Mouse (Mus musculus) kidney, adult 11 months (tissue): ENCODE data around the gene Minos1.
A peak's percentile ranks its signal among the peaks of the same experiment; 100 is the strongest.

ENCODE experiments used
- DNase-seq: peaks from one replicate; pipeline ENCODE4 v3.0.0; 2022

The Minos1 gene

DNA sequence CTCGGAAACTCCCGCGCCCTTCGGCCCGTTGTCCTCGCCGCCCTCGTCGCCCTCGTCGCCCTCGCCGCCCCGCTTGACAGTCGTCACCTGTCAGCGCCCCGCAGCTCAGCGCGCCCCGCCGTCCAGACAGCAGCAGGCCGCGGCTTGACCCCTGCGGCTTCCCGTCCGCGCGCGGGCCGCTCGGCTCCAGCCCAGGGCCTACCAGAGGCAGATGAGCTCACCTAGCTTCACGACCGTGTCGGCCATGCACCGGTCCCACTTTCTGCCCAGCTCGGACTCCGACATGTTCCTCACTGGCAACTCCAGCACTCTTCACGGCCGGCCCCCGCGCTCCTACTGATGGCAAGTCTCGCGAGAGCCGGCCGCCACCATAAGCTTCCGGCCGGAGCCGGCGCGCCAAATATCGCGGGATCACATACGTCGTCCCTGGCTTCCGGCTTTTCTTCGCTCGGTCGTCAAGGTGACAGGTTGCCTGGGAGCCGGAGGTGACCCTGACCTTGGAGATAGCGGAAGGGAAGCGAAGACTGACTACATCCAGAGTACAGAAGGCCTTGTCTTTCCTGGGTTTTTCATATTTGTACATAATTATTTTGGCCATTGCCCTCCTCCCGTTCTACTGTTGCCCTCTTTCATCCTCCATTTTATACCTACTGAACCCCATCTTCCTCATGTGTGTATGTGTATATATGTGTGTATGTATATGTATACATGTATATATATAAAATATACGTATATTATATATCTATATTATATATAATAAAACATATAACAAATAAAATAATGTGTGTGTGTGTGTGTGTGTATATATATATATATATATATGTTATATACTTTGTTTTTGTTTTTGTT lies at the start of gene Minos1:
Minos1 (minus strand) TSS at position 413 of the 849 bp plus-strand sequence.
- DNase-seq = peak; percentile 98

DNA sequence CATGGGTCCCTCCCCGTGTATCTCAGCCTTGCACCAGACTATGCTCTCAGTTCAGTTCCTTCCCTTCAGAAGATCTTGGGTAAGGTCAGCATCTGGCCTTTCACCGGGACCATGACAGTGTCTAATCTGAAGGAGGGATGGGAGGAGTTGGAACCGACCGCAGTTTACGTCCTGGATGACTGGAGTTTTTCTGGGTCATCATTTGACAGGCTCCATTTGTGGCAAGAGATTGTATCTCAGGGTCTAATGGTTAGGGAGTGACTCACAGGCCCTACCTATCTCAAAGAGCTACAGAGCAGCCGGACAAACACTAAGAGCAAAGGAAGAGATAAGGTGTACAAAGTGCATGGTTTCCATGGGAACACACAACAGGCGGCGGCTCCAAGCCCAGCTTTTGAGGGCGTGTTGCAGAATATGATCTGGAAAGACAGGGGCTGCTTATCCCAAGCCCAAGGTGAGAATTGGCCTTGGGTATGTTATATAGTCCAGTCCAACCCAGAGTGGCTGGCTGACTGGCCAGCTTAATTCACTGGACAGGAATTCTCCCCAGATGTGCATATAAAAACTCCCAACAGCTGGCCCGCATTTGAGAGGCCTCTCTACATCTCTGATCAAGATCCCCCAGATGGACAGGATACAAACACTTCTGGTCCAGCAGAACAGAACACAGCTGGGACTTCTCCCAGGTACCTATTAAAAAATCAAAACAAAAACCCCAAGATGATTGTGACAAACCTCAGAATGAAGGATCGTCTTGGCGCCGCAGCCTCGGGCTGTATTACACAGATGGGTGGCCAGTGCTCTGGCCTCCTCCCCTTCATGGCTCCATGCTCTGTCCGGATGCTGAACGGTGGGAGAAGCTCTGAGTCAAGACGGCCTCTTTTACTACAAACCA lies 49.1 kb upstream of the Minos1 start:
- DNase-seq = no peak

DNA sequence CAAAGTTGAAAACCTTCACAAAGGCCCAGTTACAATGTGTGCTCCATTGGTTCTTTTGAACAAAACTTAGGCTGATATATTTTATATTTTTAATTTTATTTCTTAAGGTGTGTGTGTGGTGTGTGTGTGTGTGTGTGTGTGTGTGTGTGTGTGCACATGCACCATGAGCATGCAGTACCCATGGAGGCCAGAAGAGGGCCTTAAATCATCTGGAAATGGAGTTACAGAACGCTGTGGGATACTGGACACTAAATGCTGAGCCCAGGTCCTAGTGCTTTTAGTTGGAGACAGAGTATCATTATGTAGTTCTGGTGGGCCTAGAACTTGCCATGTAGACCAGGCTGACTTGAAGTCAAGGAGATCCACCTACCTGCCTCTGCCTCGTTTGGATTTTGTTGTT lies 48.3 kb upstream of the Minos1 start:
- no peak for DNase-seq

DNA sequence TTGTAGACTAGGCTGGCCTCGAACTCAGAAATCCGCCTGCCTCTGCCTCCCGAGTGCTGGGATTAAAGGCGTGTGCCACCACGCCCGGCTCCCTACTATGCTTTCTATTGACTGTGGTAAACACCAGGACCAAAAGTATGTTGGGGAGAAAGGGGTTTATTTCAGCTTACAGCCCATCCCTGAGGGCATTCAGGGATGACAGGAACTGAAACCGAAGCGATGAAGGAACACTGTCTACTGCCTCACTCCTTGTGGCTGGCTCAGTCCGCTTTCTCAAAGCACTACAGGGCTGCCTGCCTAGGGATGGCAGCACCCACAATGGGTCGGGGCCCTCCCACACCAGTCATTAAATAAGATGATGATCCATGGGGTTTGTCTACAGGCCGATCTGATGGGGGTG lies 47.5 kb upstream of the Minos1 start:
- no peak for DNase-seq

DNA sequence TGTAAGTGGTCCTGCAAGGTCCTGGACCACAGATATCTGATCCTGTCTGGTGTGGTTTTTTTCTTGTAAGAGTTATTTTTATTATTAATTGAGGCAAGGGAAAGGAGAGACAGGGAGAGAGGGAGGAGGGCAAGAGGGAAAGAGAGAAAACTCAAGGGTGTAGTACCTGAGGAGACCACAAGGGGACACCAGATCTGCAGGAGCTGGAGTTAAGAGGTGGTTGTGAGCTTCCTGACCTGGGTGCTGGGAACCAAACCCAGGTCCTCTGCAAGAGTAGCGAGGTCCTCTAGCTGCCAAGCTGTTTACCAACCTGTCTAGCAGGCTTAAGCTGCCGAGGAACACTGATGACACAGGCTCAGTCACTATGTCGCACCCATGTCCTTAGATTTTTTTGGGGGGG lies 47.0 kb upstream of the Minos1 start:
- no peak for DNase-seq

DNA sequence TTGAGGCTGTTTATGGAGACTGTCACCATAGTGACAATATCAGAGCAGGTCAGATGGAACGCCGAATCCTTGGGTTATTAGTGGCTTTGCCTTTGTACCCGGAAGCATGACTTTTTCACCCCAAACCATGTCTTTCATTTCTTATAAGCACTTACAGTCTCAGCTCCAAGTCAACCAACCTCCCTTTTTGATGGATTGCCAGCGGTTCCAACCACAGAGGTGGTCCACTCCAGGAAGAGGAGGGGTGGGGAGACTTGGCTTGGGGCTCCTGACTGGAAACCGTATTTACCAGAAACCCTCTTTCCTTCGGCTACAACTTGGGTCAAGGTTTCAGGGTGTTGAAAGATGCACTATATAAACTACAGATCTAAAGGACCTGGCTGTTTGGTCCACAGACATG lies 45.1 kb upstream of the Minos1 start:
- DNase-seq = peak; percentile 49

DNA sequence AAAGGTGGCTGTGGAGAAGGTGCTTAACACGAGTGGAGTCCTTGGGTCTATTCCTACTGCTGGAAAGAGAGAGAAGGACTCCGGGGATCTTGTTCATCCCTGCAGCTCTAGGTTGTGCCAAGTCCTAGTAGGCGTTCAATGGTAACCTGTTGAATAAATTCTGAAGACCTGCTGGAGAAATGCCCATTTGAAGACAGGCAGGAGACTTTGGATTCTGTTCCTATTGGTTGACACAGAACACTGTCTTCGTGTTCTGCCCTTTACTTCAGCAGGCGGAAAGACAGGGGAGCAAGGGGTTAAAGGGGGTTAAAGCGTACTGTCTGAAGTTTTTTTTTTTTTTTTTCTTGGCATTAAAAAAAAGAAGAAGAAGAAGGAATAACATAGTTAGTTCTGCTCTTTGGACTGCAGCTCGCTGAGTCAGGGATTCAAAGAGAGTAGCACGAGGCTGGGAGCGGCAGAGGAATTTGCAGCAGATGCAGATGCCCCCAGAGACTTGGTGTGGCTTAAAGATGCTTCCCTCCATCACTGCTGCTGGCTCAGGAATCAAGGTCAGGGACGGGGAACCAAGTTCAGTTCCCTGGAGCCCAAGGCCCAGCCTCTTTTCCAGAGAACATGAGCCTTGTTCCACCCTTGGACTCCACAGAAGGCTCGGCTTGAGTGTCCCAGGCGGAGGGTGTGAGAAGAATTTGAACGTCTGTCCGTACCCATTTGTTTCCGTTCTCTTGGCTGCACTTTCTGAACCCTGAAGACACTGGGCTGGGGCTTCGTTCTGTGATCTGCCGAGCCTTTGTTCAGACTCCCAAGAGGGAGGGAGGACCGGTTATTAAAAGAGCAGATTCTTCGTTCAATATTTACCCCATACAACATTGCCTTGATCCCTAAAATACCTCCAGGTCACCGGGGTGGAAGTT lies 44.4 kb upstream of the Minos1 start:
- DNase-seq = peak; percentile 86

DNA sequence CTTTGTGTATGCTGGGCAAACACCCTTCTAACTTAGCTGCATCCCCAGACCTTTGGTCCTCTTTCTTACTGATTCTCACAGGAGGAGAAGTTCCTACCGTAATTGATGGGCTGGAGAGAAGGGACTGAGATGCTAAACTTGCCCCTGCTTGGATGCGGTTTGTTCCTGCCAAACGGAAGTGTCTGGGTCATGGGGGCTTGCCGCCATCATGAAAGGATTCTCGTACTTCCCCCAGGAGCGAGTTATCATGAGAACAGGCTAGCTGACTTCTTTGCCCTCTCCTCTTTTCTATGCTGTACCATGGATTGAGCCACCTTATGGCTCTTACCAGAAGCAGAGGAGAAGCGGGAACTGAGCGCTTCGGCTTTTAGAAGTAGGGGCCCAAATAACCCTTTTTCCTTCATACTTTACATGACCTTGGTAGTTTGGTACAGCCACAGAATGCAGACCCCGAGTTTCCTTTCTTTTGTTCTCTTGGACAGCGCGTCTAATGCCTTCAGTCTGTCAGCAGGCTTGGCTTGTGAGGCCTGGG lies 38.9 kb upstream of the Minos1 start:
- DNase-seq = no peak

DNA sequence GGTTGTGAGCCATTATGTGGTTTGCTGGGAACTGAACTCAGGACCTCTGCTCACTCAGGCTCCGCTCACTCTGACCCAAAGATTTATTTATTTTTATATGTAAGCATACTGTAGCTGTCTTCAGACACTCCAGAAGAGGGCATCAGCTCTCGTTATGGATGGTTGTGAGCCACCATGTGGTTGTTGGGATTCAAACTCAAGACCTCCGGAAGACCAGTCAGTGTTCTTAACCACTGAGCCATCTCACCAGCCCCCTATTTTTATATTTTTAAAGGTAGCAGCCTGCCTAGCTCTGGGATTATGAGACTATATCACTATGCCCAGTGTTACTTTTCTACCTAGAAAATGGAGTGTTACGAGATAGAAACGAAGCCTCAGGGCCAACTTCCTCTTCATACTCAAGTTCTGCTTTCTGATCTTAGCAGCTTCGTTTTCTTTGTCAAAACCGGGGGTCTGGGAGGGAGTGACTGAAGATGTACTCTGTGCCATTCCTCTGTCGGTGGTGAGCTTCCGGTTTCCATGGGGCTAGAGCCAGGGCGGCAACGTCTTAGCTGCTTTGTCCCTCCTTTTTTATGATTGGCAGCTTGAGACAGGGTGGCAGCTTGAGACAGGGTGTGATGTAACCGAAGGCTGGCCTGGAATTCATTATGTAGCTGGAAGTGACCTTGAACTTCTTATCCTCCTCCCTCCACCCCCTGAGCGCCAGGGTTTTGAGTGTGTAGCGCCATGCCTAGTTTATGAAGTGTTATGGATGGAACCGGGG lies 38.3 kb upstream of the Minos1 start:
- peak; percentile 24 for DNase-seq

DNA sequence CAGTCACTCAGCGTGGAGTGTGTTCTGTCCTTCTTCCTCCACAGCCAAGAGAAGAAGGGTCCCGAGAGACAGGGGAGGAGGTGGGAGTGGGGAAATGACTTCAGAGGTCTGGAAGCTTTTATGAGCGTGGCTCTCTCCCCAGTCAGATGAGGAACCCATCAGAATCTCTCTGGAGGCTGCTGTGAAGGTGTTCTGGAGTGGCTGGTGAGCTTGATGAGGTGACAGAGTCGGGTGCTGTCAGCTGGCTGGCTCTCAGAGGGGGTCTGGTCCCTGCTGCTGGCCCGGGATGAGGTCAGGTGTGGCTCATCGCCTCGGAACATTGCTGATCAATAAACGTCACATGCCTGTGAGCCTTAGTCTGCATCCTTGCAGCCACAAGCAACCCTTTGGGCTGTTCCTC lies 36.2 kb upstream of the Minos1 start:
- DNase-seq = no peak

DNA sequence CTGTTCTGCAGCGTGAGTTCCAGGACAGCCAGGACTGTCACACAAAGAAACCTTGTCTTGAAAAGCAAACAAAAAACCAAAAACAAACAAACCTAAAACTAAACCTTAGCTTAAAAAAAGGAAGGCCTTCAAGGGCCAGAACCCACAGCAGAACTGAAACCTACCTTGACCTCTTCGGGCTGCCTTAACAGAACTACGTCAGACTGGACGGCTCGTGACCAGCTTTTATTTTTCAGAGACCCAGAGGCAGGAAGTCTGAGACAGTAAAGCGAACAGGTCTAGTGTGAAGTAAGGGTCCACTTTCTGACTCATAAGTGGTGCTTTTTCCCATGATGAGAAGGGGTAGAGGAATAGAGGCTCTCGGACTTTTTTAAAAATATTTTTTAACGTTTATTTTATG lies 35.3 kb upstream of the Minos1 start:
- DNase-seq = no peak

DNA sequence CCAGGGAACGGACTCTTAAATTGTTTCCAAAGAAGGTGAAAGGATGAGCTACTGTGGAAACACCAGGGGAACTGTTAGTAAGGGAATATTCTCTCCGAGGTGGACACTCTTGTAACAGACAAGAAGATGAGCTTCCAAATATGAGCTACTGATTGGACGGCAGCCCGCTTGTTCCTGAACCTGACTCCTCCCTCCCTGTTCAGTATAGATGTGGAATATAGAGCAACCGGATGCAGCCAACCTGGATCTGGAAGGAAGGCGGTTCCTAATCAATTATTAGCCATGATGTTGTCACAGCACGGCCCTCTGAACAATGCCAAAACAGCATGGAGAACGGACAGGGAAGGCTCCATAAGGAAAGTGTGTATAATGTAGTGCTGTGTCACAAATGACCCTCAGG lies 34.3 kb upstream of the Minos1 start:
- DNase-seq = no peak

DNA sequence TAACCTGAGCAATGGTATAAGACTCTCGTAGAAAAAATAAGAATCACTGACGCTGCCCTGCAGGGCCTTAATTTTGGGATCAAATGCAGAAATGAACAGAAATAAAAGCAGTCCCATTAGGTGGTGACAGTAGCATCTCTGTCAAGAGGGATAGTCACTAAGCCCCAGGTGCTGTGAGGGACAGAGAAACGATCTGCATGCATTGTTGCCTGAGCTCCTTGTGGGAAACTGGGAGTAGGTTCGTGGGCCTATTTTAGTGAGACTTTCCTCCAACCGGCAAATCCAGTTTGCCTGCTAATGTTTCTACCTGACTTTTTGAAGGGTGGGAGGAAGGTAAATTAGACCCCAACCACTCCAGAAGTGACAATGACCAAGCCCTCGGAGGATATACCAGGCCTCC lies 33.2 kb upstream of the Minos1 start:
- no peak for DNase-seq

DNA sequence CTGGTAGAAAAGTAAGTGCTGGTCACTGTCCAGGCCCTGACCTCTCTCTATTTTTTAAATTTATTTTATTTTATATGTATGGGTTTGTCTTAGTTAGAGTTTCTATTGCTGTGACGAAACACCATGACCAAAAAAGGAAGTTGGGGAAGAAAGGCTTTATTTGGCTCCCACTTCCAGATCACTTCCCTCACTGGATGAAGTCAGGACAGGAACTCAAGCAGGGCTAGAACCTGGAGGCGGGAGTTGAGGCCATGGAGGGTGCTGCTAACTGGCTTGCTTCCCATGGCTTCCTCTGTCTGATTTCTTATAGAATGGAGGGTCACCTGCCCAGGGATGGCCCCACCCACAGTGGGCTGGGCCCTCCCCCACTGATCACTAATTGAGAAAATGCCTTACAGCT lies 30.2 kb upstream of the Minos1 start:
- DNase-seq = no peak

DNA sequence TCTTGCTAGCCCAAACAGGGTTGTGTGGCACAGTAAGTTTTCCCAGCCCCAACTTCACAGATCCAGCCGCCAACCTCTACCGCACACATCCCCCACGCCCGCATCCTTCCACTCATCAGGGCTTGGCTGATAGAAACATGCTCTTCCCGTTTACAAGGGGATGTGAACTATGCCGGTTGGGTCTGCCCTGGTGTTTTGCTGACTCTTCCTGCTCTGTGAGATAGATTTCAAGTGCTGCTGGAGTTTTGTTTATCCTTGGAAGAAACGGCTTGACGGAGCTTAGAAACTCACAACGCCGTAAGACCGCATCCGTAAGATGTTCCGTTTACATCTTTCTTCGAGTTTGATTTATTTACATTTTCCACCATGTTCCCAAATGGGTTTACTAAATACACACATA lies 27.4 kb upstream of the Minos1 start:
- no peak for DNase-seq

DNA sequence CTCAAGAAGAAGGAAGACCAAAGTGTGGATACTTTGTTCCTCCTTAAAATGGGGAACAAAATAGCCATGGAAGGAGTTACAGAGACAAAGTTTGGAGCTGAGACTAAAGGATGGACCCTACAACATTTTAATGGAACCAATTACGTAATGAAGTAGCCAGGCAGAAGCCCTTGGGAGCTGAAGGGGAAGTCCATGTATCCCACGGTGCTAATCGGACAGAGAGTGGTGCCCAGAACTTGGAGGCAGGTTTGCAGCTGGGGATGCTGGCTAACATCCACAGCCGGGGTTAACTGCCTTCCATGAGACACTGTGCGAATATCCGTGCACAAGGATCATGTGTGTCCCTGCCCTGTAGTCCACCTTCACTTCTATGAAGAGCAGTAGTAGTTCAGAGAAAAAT lies 25.6 kb upstream of the Minos1 start:
- DNase-seq = no peak

DNA sequence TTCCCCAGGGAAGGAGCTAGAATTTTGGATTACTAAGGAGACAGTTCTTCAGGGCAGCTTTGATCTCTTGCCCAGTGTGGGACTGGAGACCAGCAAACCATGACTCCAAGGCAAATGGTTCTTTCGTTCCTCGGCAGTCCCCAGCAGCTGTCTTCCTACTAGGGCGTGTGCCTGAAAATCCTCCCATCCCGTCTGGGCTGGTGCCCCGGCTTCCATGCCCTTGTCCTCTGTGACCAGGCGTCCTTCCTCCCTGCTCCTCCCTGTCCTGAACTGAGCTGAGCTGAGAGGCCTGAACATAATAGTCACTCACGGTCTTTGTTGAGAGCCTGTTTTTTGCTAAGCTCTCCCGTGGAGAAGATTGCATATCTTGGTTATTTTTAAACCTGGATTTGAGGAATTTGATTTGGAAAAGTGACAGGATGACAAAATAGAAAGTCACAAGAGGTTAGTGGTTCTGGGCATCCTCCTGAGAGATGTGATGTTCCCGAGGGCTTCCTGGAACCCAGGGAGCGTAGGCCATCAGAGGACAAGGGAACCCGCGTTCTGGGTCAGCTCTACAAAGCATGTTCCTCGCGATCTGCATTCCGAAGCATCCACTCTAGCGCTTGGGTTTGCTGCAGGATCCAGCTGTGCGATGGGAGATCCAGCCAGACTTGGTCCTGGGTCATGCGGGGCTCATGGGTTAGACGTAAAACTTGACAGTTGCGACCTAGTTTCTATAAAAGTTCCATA lies 23.8 kb upstream of the Minos1 start:
- no peak for DNase-seq

DNA sequence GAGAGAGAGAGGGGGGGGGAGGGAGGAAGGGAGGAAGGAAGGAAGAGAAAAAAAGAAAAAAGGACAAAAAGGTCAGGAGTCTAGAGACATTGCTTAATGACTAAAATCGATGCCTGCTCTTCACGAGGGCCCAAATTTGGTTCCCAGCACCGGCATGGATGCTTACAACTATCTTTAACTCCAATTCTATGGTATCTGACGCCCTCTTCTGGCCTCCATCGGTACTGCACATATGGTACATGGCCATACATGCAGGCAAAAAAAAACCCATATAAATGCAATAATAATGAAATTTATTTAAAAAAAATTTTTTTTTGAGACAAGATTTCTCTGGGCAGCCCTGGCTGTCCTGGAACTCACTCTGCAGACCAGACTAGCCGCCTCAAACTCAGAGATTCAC lies 20.5 kb upstream of the Minos1 start:
- no peak for DNase-seq

DNA sequence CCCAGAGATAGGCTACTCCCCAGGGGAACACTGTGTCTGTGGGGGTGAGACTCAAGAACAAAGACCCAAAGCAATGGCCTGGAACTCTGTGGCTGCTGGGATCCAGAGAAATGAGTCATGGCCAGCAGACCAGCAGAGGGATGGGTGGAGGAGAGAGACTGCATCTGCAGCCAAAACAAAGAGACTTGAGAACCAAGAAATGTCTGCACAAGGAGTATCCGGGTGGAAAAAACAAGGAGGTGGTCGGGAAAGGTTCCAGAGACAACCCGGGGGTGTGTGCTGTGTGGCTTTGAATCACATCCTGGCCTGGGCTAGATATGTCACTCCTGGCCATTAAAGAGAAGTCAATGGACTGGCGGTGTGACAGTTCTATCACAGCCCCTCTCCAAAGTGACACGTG lies 15.8 kb upstream of the Minos1 start:
- DNase-seq = no peak

DNA sequence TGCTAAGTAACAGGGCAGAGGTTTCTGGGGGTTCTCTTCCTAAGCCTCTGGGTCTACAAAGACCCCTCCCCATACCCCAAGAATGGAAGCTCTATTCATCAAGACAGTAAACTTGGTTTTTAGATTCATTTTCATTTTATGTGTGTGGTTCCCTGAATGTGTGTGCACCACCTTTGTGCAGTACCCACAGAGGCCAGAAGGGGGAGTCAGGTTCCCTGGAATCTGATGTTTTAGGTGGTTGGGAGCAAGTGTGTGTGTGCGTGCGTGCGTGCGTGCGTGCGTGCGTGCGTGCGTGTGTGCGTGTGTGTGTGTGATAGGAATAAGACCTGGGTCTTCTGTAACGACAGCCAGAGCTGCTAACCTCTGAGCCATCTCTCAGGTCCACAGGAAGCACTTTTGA lies 14.2 kb upstream of the Minos1 start:
- no peak for DNase-seq

DNA sequence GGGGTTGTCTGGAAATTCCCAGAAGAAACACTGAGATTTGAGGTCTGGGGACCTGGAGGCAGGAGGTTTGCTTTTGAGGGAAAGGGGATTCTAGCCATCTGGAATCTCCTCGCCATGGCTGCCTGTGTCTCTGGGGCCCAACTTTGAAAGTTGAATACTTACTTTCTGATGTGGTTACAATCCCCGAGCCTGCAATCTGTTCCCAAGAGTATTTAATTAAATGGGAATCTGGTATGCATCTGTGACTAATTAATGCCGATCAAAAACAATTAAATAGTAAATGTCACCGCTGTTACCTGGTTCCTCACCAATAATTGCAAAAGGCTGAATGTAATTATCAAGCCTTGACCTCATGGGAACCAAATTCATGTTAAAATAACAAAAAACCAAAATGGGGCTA lies 13.7 kb upstream of the Minos1 start:
- DNase-seq = no peak
